Mouse (Mus musculus): ENCODE measurements around the gene Prss29. TPM values are rescaled to one million over a fixed set of nuclear protein-coding genes. Genes with fewer than 3 reads are reported as not detected.
A peak's percentile ranks its signal among the peaks of the same experiment; 100 is the strongest.

Gene Prss29
- not detected for total RNA-seq (2021)
- long read RNA-seq, experiment 1 = 0 reads
- long read RNA-seq, experiment 2 = 0 reads

GRCm38 (mm10) chr17:25318354-25318753 is at the start of gene Prss29:
TSS of gene Prss29 (plus strand) at chr17:25318654.
- DNase-seq (ENCODE audit: low spot score in 2 of 2) = no peak

DNA sequence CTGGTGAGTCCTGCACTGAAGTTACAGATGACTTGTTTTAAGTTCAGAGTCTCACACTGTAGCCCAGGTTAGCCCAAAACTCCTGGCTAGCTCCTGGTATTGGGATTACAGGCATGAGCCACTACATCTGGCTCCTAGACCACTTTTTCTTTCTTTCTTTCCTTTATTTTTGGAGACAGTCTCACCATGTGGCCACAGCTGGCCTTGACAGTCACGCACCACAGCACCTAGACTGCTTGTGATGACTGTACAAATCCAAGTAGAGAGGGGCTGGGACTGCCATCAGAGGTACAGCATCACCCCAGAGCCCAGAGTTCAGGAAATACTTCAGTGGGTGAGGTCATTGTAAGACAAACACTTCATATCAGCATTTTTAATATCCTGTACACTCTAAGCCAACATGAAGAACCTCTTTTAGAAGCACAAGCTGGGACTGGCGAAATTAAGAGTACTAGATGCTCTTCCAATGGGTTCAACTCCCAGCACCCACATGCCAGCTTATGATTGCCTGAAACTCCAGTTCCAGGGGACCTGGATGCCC is 47.6 kb upstream of the Prss29 start:
- DNase-seq (ENCODE audit: low spot score in 2 of 2) = no peak

DNA sequence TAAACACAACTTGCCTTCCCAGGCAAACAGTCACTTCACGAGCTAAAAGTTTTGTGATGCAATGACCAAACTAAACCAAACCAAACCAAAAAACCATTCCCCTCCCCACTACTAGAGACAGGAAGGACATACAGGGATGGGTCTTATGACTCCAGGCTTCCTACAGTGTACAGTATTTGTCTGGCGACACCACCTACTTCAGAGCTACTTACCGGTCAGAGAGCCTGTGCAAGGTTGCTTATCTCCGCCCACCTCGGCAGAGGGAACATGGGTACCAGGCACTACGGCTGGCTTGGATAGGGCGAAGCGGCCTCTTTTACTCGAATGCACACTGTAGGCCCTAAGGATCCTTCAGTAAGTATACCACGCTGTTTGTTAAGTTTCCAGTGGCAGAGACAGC is 46.1 kb upstream of the Prss29 start:
- DNase-seq (ENCODE audit: low spot score in 2 of 2) = no peak

DNA sequence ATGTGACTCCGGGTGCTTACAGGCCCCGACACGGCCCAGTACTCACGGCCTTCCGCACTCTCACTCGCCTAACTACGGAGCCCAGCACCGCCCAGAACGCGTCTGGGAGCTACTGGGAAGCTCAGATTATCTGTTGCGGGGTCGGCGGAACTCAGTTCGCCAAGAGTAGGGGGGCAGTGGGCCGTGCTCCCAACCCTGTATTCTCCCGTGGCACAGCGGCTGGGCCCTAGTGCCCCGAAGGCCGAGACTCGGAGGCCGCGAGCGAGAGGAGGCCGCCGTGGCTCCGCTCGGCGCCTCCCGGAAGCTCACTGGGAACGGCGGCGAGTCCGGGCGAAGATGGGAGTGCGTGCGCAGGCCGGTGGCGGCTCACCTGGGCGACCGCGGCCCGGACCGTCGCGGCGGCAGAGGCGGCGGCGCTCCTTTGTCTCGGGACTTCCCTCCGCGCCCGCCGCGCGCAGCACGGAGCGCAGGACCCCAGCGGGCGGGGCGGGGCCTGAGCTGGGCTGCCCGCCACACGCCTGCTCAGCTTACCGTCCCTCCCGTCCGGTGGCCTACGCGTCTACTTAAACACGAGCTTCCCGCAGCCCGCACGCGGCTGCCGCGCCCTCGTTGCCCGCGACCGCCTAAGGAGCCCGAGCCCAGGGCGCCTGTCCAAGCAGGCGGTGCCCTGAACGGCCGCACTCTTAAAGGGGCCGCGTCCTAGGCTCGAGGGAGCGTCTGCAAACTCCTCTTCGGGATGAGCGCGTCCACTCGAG is 45.3 kb upstream of the Prss29 start:
- peak; percentile 84 to 87 for DNase-seq (ENCODE audit: low spot score in 2 of 2)

- DNase-seq (ENCODE audit: low spot score in 2 of 2) = peak; percentile 91 to 94
Observed at GRCm38 (mm10) chr17:25273706-25274501, 44.5 kb upstream of the Prss29 start.

DNA sequence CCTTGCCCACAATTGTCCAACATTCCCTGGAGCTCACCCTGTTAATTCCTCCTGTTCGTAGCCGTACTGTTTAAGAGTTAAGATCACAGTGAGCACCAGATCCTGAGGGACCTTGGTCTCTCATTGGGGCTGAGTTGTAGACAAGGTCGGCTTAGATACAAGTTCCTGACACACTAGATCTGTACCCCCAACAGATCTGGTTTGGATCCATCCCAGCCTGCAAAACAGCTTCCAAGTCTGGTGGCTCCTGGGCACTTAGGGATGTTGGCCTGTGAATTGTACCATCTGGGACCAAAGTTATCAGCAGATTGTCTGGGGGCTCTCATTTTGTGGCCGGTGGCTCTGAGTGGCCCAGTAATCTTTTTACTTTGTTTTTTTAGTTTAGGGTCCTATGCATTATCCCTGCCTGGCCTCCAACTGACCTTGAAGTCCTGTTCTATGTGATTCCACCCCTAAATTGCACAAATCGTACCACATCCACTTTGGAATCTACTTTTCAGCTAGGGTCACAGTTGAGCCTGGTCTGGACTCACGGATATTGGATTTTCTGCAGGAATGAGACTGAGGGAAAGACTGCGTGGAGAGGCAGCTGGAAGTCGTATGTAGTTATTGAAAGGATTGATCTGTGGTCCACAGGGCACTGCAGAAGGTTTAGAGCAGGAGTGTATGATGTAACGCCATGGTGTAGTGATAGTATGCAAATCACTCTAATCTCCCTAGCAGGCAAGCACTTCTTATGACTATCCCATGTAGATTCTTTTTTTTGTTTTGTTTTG is 43.7 kb upstream of the Prss29 start, which contains the start of gene Ube2i:
Ube2i (minus strand) TSS at position 52 of the 776 bp plus-strand sequence.
- no peak for DNase-seq (ENCODE audit: low spot score in 2 of 2)

GRCm38 (mm10) chr17:25275833-25276232 is 42.6 kb upstream of the Prss29 start:
- DNase-seq (ENCODE audit: low spot score in 2 of 2) = no peak

DNA sequence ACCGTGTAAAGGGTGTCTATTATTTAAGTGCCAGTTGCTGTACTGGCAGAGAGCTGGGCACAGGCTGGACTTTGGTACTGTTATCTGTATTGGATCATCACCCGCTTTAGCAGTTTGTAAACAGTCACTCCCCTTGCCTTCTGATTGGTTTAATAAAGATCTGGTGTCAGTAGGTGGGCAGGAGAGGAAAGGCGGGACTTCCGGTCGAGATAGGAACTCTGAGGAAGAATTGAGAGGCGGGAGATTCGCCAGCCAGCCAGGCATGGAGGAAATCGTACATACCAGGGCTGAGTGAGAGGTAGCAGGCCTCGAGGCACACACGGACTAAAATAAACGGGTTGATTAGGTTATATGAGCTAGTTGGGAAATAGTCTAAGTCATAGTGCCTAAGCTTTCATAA is 36.3 kb upstream of the Prss29 start:
- peak; percentile 38 to 43 for DNase-seq (ENCODE audit: low spot score in 2 of 2)

GRCm38 (mm10) chr17:25285033-25285432 is 33.4 kb upstream of the Prss29 start:
- DNase-seq (ENCODE audit: low spot score in 2 of 2) = peak; percentile 67 to 71

DNA sequence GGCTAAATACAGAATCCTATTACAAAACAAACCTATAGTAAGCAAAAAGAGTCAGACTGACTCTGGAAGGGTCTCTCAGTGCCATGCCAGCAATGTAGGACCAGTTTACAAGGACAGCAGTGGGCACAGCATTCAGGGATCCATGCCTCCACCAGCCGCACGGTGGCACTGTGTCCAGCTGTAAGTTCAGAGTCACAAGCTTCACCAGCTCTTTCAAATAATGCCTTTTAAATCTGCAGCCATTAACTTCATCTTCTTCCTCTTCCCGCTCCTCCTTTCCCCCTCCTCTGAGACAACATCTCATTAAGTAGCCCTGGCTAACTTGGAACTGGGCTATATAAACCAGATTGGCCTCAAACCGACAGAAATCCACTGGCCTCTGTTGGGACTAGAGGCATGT is 29.6 kb upstream of the Prss29 start:
- DNase-seq (ENCODE audit: low spot score in 2 of 2) = peak; percentile 41 to 48

DNA sequence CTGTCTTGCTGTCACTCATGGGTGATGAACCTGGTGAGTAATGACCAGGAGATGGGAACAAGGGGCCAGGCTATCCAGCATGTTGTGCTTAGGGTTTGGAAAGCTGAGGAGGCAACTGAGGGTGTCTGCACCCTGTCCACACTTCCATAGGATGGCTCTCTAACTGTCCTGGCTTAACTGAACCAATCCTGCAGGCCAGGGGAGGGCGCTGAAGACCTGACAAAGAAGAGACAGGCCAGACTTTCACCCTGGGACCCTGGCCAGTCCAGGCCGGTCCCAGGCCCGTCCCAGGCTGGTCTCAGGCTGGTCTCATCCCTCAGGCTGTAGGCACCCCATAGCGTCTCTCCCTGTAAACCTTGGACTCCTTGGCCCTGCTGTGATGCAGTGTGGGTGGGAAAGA is 28.0 kb upstream of the Prss29 start:
- no peak for DNase-seq (ENCODE audit: low spot score in 2 of 2)

DNA sequence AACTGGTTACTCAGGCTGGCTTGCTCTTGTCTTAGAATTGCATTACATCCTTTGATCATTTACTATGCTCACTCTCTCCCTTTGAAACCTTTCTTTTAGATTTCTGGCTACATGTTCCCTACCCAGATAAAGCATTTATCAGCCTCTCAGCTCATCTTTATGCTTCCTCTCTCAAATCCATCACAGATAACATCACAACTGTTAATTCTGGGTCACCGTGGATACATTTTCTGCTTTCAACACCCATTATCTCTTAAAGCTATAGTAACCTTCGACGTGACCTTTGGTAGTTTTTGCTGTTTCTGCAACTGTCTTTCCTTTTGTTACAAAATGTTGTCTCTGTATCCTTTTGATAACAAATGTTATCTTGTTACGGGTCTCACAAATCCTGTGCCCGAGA is 25.0 kb upstream of the Prss29 start:
- no peak for DNase-seq (ENCODE audit: low spot score in 2 of 2)

DNA sequence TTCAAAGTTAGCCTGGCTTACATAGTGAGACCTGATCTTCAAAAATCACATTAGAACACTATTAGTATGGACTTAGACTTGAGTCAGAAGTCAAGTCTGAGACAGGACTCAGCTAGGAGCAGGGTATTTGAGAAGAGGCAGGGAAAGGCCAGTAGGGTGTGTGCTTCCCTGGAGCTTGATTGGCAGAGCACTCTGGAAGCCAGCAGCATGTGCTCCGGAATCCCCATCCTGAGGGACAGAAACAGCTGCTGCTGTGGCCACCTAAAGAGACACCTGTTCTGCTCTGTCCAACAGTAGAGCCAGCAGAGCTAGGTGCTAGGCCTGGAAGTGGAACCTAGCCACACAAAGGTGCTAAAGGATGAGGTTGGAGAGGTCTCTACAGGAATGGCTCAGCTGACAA is 24.3 kb upstream of the Prss29 start:
- no peak for DNase-seq (ENCODE audit: low spot score in 2 of 2)

DNA sequence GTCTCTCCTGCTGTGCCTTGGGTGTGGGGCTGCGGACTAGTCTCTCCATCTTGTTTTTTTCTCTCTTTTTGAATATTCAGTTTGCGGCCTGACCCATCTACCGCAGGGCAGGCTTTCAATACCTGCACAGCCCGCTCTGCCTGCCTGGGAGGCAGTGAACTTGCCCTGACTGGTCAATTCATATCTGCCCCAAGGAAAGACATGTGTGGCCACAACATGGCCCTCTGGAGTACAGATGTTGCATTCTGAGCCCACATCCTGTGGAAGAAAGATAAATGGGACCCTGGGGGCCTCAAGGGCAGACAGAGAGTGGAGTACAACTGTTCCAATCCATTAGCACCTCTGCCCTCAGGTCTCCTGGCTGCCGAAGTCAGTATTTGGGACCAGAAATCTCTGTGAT is 20.4 kb upstream of the Prss29 start, which contains the start of gene Prss34:
Prss34 (plus strand) TSS at position 301 of the 400 bp plus-strand sequence.
- no peak for DNase-seq (ENCODE audit: low spot score in 2 of 2)

- DNase-seq (ENCODE audit: low spot score in 2 of 2) = no peak
Observed at GRCm38 (mm10) chr17:25308346-25308745, 10.1 kb upstream of the Prss29 start, which contains the start of gene Prss28. TSS of gene Prss28 (plus strand) at chr17:25308646.

GRCm38 (mm10) chr17:25320819-25321218 is 2.4 kb downstream of the Prss29 start:
- no peak for DNase-seq (ENCODE audit: low spot score in 2 of 2)

DNA sequence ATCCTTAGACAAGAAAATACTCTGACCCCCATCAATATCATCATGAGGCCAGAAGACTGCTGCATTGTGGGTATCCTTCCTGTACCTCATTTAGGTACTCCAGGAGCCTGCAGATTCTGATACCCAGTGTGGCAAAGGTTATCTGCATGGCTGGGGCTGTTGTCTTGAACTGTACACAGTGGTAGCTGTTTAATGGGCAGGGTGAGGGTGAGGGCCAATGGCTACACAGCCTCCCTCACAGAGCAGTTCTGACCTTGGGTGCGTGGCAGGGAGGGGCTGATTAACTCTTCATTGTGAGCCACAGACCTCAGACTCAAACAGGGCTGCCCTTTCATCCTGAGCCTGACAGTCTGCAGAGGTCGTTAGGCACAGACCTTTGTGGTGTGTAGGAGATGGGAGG is 4.5 kb downstream of the Prss29 start:
- DNase-seq (ENCODE audit: low spot score in 2 of 2) = no peak

DNA sequence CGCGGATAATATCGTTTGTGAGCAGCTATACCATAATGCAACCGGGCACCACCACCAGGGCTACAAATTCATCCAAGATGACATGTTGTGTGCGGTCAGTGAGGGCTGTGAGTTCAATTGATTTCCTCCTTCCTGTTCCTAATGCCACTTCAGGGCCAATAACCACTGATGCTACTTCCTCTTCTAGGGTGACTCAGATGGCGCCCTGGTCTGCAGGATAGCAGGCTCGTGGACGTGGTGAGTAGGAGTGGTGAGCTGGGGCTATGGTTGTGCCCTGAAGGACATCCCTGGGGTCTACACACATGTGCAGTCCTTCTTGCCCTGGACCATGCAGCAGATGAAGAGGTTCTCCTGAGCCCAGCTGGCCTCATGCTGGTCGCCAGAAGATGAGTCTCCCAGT is 13.9 kb downstream of the Prss29 start:
- DNase-seq (ENCODE audit: low spot score in 2 of 2) = no peak

DNA sequence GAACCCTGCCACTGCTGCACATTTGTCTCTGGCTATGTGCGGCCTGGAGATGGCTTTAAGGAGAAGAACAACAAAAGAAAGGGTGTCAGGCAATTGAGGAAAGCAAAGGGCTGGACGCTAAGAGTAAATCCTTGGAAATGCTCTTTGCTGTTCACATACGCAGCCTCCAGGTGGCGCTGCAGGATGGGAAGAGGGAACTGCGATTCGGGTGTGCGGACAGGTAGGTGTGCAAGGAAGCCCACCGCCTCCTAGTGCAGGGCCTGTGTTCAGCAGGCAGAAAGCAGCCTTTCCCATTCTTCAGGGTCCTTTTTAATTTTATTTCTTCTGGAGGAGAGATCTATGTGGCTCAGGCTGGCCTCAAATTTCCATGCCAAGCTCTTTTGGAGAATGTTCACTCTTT is 15.5 kb downstream of the Prss29 start:
- peak; percentile 66 to 72 for DNase-seq (ENCODE audit: low spot score in 2 of 2)

- DNase-seq (ENCODE audit: low spot score in 2 of 2) = no peak
Observed at GRCm38 (mm10) chr17:25338218-25338617, 19.8 kb downstream of the Prss29 start.

DNA sequence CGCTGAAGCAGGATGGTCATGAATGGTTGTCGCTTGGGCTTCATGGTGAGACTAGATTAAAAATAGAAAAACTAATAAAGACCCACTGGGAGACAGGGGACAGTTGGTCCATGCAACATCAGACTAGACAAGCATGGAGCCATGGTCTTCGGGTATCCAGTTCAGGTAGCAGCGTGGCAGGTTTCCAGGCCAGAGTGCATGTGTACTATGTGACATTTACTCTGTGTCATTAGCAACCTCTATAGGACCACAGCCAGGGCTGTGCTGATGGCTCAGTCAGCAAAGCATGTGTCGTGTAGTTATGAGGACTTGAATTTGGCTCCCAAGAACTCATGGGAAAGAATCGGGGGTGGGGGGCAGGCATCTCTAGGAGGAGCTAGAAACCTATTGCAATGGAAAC is 21.5 kb downstream of the Prss29 start:
- no peak for DNase-seq (ENCODE audit: low spot score in 2 of 2)

Measured in adrenal gland, adult 18-20 months (tissue).